Mouse (Mus musculus) spleen, embryonic (tissue): ENCODE results near the gene Dpysl5.

Experiments used
- CTCF ChIA-PET: fragments of 350-600 bp; sonication (Branson Sonifier 250); formaldehyde crosslinking; loops from one replicate; lab custom pipeline; 2022; lab: Charles Lee

The Dpysl5 gene

DNA sequence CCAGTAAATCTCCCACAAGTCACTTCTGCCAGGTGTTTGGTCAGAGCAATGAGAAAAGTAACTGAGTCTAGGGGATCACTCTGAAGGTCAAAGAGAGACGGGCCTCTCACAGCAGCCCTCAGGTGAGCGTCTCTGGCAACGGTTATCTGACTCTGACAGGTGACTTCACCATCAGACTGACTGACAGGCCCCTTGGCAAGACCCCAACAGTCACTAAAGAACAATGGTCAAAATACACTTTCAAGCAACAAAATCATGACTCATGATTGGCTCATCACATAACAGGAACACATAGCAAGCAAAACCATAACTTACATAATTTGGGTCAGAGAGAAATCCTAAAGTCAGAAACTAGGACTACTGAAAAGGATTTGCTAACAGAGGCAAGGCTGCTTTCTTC is 9.5 kb upstream of the Dpysl5 start:
- CTCF ChIA-PET, result interaction anchor here (0.6 kb wide), 1 partner anchor 8 kb away, joined by 3 read pairs; no protein-coding TSS in a partner anchor

GRCm38 (mm10) chr5:30709744-30710383 is 1.5 kb upstream of the Dpysl5 start:
- CTCF ChIA-PET, result interaction anchor here (0.6 to 0.8 kb wide), 4 partner anchors 8 to 485 kb away, joined by 3 read pairs; no protein-coding TSS in a partner anchor

- CTCF ChIA-PET, result no interaction called here
Observed at GRCm38 (mm10) chr5:30710486-30710885, 878 bp upstream of the Dpysl5 start.

- CTCF ChIA-PET, result no interaction called here
Observed at GRCm38 (mm10) chr5:30712002-30712390, 632 bp downstream of the Dpysl5 start.

DNA sequence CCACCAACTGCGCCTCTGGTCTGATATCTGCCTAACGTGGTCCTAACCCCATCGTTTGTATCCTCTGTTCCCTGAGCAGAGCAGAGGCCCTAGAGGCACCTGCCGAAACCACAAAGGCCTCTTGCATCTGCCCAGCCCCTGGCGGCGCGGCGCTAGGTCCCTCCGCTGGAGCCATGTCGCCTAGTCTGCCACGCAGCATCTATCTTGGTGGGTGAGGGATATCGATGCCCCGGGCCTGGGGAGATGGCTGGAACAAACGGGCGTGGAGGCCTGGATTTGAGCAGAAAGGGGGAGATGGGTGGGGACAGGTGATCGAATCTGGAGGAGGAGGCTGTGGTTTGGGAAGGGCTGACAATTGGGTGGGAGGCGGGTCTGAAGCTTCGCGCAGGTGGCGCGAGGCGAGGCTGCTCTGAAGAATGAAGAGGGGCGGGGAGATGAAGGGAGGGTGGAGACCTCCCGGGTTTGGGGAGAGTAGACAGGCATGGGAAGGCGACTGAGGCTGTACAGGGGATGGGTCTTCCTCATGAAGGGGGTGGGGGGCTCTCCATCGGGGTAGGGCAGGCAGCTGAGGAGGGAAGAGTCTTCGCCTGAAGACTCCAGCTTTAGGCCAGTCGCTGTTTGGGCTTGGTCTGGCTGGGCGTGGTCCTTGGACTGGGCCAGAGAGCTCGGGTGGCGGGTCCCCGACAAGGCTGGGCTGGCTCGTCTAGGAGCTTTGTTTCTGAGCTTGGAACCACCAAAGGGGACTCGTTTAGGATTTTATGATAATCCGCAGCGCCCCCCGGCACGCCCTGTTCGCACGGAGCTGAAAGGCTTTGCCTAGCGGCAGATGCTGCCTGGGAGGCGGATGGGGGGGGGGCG is 1.3 kb downstream of the Dpysl5 start:
- CTCF ChIA-PET, result interaction anchor here (0.6 kb wide), 1 partner anchor 1096 kb away, joined by 4 read pairs; no protein-coding TSS in a partner anchor

DNA sequence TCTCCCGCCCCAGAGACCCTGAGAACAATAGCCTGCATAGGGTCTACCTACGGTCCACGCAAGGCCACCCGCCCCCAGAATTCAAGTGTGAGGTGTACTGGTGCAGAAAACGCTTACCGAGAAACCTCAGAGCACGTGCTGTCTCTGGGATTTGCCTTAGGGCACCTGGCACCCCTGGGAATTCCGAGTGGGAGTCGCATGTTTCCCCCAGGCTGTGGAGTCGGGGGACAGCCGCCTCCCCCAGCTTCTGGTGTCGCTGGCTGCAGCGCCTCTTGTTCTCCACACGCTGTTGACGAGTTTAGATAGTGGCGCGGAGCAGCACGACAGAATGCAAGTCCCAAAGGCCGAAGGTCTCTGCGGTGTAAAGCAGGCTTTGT is 1.9 kb downstream of the Dpysl5 start:
- CTCF ChIA-PET, result interaction anchor here (0.6 kb wide), 1 partner anchor 1095 kb away, joined by 4 read pairs; no protein-coding TSS in a partner anchor

GRCm38 (mm10) chr5:30713691-30714090 is 2.3 kb downstream of the Dpysl5 start:
- CTCF ChIA-PET, result no interaction called here

- CTCF ChIA-PET, result no interaction called here
Observed at GRCm38 (mm10) chr5:30716311-30716710, 4.9 kb downstream of the Dpysl5 start.

- CTCF ChIA-PET, result no interaction called here
Observed at GRCm38 (mm10) chr5:30717506-30717905, 6.1 kb downstream of the Dpysl5 start.

DNA sequence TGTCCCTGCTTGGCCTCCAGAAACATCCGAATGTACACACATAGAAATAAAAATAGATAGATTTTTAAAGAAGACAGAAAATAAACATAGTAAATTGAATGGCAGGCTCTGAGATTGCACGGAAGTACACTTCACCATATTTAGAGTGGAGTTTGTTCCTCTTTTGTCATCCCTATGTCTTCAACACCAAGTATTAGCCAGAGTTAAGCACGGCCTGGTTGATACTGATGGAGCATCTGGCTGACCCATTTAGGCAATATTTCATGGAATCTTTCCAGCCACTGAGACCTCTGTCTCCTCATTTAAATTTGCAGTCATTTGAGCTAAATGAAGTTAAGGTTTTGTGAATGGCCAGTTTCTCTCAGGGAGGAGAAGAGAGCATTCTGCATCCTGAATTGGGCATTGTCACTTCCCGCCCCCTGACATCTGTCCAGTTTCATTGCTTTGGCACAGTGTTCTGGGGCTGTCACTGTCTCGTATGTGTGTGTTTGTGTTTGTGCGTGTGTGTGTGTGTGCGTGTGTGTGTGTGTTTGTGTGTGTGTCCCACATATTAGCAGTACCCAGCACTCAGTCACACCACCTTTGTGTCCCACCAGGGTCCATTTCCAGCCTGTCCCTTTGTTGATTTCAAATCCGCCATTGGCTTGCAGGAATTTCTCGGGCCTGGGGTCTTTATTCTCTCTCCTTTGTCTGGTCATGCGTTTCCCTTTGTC is 6.8 kb downstream of the Dpysl5 start:
- CTCF ChIA-PET, result no interaction called here

- CTCF ChIA-PET, result no interaction called here
Observed at GRCm38 (mm10) chr5:30721935-30722334, 10.6 kb downstream of the Dpysl5 start.

- CTCF ChIA-PET, result no interaction called here
Observed at GRCm38 (mm10) chr5:30726151-30726693, 14.9 kb downstream of the Dpysl5 start.

DNA sequence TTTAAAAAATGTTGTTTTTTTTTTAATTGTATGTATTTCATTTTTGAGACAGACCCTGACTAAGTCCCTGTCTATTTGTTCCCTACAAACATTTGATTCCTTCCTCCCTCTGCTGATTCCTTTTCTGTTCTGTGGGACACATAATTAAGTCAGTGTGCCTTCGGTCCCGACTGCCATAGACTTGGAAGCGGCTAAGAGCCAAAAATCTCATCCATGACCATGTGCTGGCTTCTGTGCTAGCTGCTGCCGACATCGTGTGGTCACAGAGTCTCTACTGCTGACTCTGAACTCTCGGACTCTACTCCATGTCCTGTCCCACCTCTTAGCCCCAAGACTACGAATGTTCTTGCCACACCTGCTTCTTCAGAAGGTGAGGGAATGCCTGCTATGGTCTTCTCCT is 21.1 kb downstream of the Dpysl5 start:
- CTCF ChIA-PET, result no interaction called here

DNA sequence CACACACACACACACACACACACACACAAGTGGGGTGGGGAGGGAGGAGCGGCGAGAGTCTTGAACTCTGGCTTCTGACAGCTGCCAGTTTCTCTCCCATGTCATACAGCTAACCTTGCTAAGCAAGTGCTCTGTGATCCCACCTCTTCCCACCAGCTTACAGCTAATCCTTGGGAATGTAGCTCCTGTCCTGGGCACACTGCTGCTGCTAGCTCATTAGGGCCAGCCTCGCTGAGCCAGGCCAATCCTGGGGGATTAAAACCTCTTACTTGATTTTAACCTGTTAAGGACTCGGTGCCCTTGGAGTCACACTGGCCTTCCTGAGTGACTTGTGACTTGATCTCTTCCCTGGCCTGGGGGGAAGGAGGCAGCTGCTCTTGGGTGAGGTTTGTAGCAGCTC is 23.3 kb downstream of the Dpysl5 start:
- CTCF ChIA-PET, result no interaction called here

- CTCF ChIA-PET, result no interaction called here
Observed at GRCm38 (mm10) chr5:30738127-30738828, 26.9 kb downstream of the Dpysl5 start.

DNA sequence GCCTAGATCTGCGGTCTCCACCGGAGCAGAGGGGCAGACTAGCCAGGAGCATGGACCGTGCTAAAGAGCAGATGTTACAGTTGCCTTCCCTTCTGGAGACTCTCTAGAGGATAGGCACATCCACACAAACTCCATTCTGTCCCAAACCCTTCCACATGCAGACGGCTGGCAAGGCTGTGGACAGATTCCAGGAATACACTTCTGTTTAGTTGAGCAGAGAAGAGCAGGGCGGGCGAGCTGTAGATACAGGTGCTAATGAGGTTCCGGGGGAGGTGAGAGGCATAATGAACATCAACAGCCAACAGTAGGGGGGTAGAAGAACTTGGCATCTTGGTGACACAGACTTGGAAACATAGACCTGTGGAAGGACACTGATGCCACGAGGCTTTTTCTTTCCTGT is 28.2 kb downstream of the Dpysl5 start:
- CTCF ChIA-PET, result no interaction called here

GRCm38 (mm10) chr5:30749582-30750311 is 38.4 kb downstream of the Dpysl5 start:
- CTCF ChIA-PET, result interaction anchor here (0.5 kb wide), 1 partner anchor 46 kb away, joined by 3 read pairs; no protein-coding TSS in a partner anchor

- CTCF ChIA-PET, result no interaction called here
Observed at GRCm38 (mm10) chr5:30751071-30751470, 39.7 kb downstream of the Dpysl5 start.

DNA sequence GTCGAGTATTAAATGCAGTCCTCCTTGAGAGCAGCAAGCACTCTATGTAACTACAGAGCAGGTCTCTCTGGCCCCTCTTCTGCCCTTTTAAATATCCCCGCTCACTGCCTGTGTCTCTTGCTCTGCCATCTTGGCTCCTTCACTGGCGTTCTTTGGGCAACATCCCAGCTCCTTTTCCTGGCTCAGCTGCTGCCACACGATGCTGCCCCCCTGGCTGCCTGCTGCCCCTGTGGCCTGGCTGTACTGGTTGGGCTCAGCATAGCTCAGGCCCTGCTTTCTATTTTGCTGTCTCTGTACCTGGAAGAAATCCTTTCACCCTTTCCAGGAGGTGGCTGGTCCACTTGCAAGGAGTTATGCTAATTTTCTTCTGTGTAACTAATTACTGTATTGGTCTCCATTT is 41.8 kb downstream of the Dpysl5 start:
- CTCF ChIA-PET, result no interaction called here

GRCm38 (mm10) chr5:30755215-30755614 is 43.9 kb downstream of the Dpysl5 start:
- CTCF ChIA-PET, result no interaction called here
